17 mouse cellular contexts compared by ENCODE assay signal in the genomic region with DNA sequence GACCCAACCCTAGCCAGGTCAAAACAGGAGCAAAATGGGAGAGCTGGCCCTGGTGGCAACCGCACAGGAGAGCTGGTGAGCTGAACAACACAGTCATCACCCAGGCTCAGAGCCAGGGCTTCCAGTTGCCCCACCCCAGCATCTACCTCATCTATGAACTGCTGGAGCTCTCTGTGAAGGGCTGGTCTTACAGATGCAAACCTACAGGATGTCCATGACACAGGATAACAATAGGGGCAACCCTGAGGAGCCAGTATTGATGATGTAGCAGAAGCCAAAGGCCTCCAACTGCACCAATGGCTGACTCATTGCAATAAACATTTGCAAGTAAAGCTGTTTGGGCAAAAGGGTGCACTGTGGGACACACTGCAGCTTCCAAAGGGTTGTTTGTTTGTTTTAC.
"Had no signal": no experiment of that assay in that cellular context is flagged by ENCODE, and none has a peak within 500 bp of the region (broad histone marks: within the 10 kb centered on the region; RNA-seq: fewer than 3 reads in every experiment).

No protein-coding gene starts in this region.

- H3K4me1 ChIP-seq: limb, embryonic 10.5 days; liver, embryonic 15.5 days; midbrain, embryonic 12.5 days; neural tube, embryonic 13.5 days had no signal

- H3K4me3 ChIP-seq: left cerebral cortex, adult 2 months; limb, embryonic 10.5 days; liver, embryonic 15.5 days; midbrain, embryonic 12.5 days; neural tube, embryonic 13.5 days had no signal

- H3K36me3 ChIP-seq: limb, embryonic 10.5 days; liver, embryonic 15.5 days; midbrain, embryonic 12.5 days; neural tube, embryonic 13.5 days had no signal

- H3K4me2 ChIP-seq: liver, embryonic 11.5 days; liver, embryonic 15.5 days; midbrain, embryonic 12.5 days; neural tube, embryonic 13.5 days had no signal

- H3K9ac ChIP-seq: liver, embryonic 15.5 days; midbrain, embryonic 12.5 days; neural tube, embryonic 13.5 days had no signal

- H3K9me3 ChIP-seq: limb, embryonic 10.5 days; liver, embryonic 15.5 days; midbrain, embryonic 12.5 days; neural tube, embryonic 13.5 days had no signal

- H3K27ac ChIP-seq: left cerebral cortex, adult 2 months; limb, embryonic 10.5 days; liver, embryonic 15.5 days; macrophage; midbrain, embryonic 12.5 days; neural tube, embryonic 13.5 days had no signal

- ATAC-seq: midbrain, embryonic 16.5 days had no signal

- H3K27me3 ChIP-seq: liver, embryonic 15.5 days; midbrain, embryonic 12.5 days; neural tube, embryonic 13.5 days had no signal

- DNase-seq: kidney, adult 9 months; kidney, postnatal 14 days; lung, adult 2 months; lung, postnatal 10 days; retina, postnatal 1 day; right cerebral cortex, postnatal 4 days; spleen, adult 18-20 months; thymus, adult 18-20 months; thymus, postnatal 25 days had no signal
